Mouse (Mus musculus): ENCODE data around the gene Olfr105-ps. TPM values are rescaled to one million over a fixed set of nuclear protein-coding genes. Genes with fewer than 3 reads are reported as not detected.

Olfr105-ps gene
- polyA plus RNA-seq (2014; fragmentation: Illumina TruSeq; extraction: RNeasy Lipid Tissue Mini Kit (QIAGEN cat#74804); ENCODE audit: low read depth, low replicate concordance) = not detected

DNA sequence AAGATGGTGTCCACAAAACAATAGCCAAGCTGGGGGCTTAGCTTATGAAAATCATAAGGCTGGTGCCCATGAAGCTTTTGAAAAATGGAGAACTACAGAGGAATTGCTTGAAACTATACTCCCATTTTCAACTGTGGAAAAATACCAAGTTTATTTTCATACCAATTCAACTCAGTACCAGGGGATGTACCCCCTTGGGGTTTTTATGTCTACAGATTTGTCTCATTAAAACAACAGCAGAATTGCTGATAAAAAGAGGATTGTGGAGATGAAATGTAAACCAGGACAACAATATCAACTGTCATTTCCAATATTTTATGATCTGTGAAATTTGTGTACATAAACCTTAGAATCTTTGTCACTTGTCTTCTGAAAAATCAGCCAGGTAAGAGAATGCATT is at the start of gene Olfr105-ps:
Gene Olfr105-ps (plus strand): TSS at position 301 of the 400 bp plus-strand sequence.

DNA sequence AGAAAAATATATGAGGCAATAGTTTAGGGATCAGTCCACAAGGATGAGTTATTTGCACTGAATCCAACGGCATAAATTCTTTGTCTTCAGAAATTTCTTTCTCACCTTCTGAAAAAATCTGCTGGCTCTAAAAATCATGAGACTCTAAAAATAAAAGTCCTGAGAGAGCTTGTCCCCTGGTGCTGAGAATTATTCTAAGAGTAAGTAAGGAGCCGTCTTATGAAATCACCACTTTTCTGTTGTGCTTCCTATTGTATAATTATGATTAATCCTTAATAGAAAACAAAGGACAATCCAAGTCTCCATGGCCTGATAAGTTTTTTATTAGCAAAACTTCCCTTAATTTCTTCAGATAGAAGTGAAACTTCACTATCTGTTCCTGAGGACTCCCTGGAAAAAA is 39.2 kb upstream of the Olfr105-ps start, which contains the start of gene Olfr103:
Gene Olfr103 (minus strand): TSS at position 101 of the 400 bp plus-strand sequence.

DNA sequence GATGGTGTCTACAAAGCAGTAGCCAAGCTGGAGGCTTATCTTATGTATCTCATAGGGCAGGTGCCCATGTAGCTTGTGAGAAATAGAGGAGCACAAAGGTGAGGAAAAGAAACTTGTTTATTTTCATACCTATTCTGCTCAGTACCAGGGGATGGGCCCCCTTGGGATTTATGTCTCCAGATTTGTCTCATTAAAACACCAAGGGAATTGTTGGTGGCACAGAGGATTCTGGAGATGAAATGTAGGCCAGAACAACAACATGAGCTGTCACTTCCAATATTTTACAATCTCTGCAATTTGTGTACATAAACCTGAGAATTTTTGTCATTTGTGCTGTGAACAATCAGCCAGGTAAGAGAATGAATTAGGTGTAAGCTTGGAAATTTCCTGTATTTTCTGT is 19.6 kb upstream of the Olfr105-ps start, which contains the start of gene Olfr104-ps:
Gene Olfr104-ps (plus strand): TSS at position 301 of the 400 bp plus-strand sequence.

DNA sequence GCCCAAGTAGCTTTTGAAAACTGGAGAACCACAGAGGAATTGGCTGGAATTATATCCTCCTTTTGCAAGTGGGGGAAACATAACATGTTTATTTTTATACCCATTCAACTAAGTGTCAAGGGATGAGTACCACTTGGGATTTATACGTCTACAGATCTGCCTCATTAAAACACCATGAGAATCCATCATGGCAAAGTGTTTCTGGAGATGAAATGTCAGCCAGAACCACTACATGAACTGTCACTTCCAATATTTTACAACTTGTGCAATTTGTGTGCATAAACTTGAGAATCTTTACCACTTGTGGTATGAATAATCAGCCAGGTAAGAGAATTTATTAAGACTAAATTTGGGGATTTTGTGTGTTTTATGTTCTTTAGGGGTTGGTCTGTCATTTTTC is 11.3 kb downstream of the Olfr105-ps start, which contains the start of gene Olfr106-ps:
Gene Olfr106-ps (plus strand): TSS at position 301 of the 400 bp plus-strand sequence.

DNA sequence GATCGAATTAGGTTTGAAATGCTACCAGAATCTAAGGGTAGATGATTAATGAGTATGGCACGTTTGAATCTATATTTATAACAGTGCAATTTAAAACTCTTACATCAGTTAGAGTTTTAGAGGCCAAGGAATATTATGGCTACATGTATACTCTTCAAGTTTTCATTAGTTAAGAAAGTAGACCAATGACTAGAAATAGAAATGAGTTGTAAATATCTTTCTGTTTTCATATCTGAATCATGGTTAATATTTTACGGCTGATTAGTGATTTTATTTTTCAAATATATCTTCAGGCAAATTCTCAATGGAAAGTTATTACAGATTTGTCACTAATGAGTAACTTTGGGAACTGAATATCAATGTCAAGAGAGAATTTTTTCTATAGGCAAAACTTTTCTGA is 20.1 kb downstream of the Olfr105-ps start, which contains the start of gene Olfr107:
Gene Olfr107 (plus strand): TSS at position 301 of the 400 bp plus-strand sequence.

Other genes with a start within 250 kb of the Olfr105-ps start
- not detected for gene Olfr93, start 217.5 kb upstream of the Olfr105-ps start, polyA plus RNA-seq (2014; fragmentation: Illumina TruSeq; extraction: RNeasy Lipid Tissue Mini Kit (QIAGEN cat#74804); ENCODE audit: low read depth, low replicate concordance)
- 0.69 TPM for gene Ubd, start 185.1 kb upstream of the Olfr105-ps start, polyA plus RNA-seq (2014; fragmentation: Illumina TruSeq; extraction: RNeasy Lipid Tissue Mini Kit (QIAGEN cat#74804); ENCODE audit: low read depth, low replicate concordance)
- gene Olfr94, start 178.0 kb upstream of the Olfr105-ps start, polyA plus RNA-seq (2014; fragmentation: Illumina TruSeq; extraction: RNeasy Lipid Tissue Mini Kit (QIAGEN cat#74804); ENCODE audit: low read depth, low replicate concordance) = not detected
- not detected for gene Olfr95, start 165.9 kb upstream of the Olfr105-ps start, polyA plus RNA-seq (2014; fragmentation: Illumina TruSeq; extraction: RNeasy Lipid Tissue Mini Kit (QIAGEN cat#74804); ENCODE audit: low read depth, low replicate concordance)
- gene Olfr96, start 158.9 kb upstream of the Olfr105-ps start, polyA plus RNA-seq (2014; fragmentation: Illumina TruSeq; extraction: RNeasy Lipid Tissue Mini Kit (QIAGEN cat#74804); ENCODE audit: low read depth, low replicate concordance) = not detected
- not detected for gene Olfr97, start 141.7 kb upstream of the Olfr105-ps start, polyA plus RNA-seq (2014; fragmentation: Illumina TruSeq; extraction: RNeasy Lipid Tissue Mini Kit (QIAGEN cat#74804); ENCODE audit: low read depth, low replicate concordance)
- not detected for gene Olfr98, start 115.3 kb upstream of the Olfr105-ps start, polyA plus RNA-seq (2014; fragmentation: Illumina TruSeq; extraction: RNeasy Lipid Tissue Mini Kit (QIAGEN cat#74804); ENCODE audit: low read depth, low replicate concordance)
- 0.85 TPM for gene H2-M3, start 108.8 kb upstream of the Olfr105-ps start, polyA plus RNA-seq (2014; fragmentation: Illumina TruSeq; extraction: RNeasy Lipid Tissue Mini Kit (QIAGEN cat#74804); ENCODE audit: low read depth, low replicate concordance)
- not detected for gene Olfr99, start 95.6 kb upstream of the Olfr105-ps start, polyA plus RNA-seq (2014; fragmentation: Illumina TruSeq; extraction: RNeasy Lipid Tissue Mini Kit (QIAGEN cat#74804); ENCODE audit: low read depth, low replicate concordance)
- not detected for gene Olfr101, start 74.7 kb upstream of the Olfr105-ps start, polyA plus RNA-seq (2014; fragmentation: Illumina TruSeq; extraction: RNeasy Lipid Tissue Mini Kit (QIAGEN cat#74804); ENCODE audit: low read depth, low replicate concordance)
- not detected for gene Olfr102, start 62.0 kb upstream of the Olfr105-ps start, polyA plus RNA-seq (2014; fragmentation: Illumina TruSeq; extraction: RNeasy Lipid Tissue Mini Kit (QIAGEN cat#74804); ENCODE audit: low read depth, low replicate concordance)
- not detected for gene Olfr103, start 39.3 kb upstream of the Olfr105-ps start, polyA plus RNA-seq (2014; fragmentation: Illumina TruSeq; extraction: RNeasy Lipid Tissue Mini Kit (QIAGEN cat#74804); ENCODE audit: low read depth, low replicate concordance)
- not detected for gene Olfr104-ps, start 19.5 kb upstream of the Olfr105-ps start, polyA plus RNA-seq (2014; fragmentation: Illumina TruSeq; extraction: RNeasy Lipid Tissue Mini Kit (QIAGEN cat#74804); ENCODE audit: low read depth, low replicate concordance)
- gene Olfr106-ps, start 11.4 kb downstream of the Olfr105-ps start, polyA plus RNA-seq (2014; fragmentation: Illumina TruSeq; extraction: RNeasy Lipid Tissue Mini Kit (QIAGEN cat#74804); ENCODE audit: low read depth, low replicate concordance) = not detected
- gene Olfr107, start 20.2 kb downstream of the Olfr105-ps start, polyA plus RNA-seq (2014; fragmentation: Illumina TruSeq; extraction: RNeasy Lipid Tissue Mini Kit (QIAGEN cat#74804); ENCODE audit: low read depth, low replicate concordance) = not detected
- gene Olfr108, start 66.4 kb downstream of the Olfr105-ps start, polyA plus RNA-seq (2014; fragmentation: Illumina TruSeq; extraction: RNeasy Lipid Tissue Mini Kit (QIAGEN cat#74804); ENCODE audit: low read depth, low replicate concordance) = not detected
- gene Olfr109, start 79.9 kb downstream of the Olfr105-ps start, polyA plus RNA-seq (2014; fragmentation: Illumina TruSeq; extraction: RNeasy Lipid Tissue Mini Kit (QIAGEN cat#74804); ENCODE audit: low read depth, low replicate concordance) = not detected
- not detected for gene H2-M2, start 104.5 kb downstream of the Olfr105-ps start, polyA plus RNA-seq (2014; fragmentation: Illumina TruSeq; extraction: RNeasy Lipid Tissue Mini Kit (QIAGEN cat#74804); ENCODE audit: low read depth, low replicate concordance)
- not detected for gene Olfr110, start 113.4 kb downstream of the Olfr105-ps start, polyA plus RNA-seq (2014; fragmentation: Illumina TruSeq; extraction: RNeasy Lipid Tissue Mini Kit (QIAGEN cat#74804); ENCODE audit: low read depth, low replicate concordance)
- gene Olfr111, start 129.0 kb downstream of the Olfr105-ps start, polyA plus RNA-seq (2014; fragmentation: Illumina TruSeq; extraction: RNeasy Lipid Tissue Mini Kit (QIAGEN cat#74804); ENCODE audit: low read depth, low replicate concordance) = not detected
- gene Olfr112, start 190.4 kb downstream of the Olfr105-ps start, polyA plus RNA-seq (2014; fragmentation: Illumina TruSeq; extraction: RNeasy Lipid Tissue Mini Kit (QIAGEN cat#74804); ENCODE audit: low read depth, low replicate concordance) = not detected
- gene Olfr113, start 198.6 kb downstream of the Olfr105-ps start, polyA plus RNA-seq (2014; fragmentation: Illumina TruSeq; extraction: RNeasy Lipid Tissue Mini Kit (QIAGEN cat#74804); ENCODE audit: low read depth, low replicate concordance) = not detected
- gene Olfr114, start 213.7 kb downstream of the Olfr105-ps start, polyA plus RNA-seq (2014; fragmentation: Illumina TruSeq; extraction: RNeasy Lipid Tissue Mini Kit (QIAGEN cat#74804); ENCODE audit: low read depth, low replicate concordance) = not detected
- not detected for gene Olfr115, start 248.1 kb downstream of the Olfr105-ps start, polyA plus RNA-seq (2014; fragmentation: Illumina TruSeq; extraction: RNeasy Lipid Tissue Mini Kit (QIAGEN cat#74804); ENCODE audit: low read depth, low replicate concordance)
- not detected for gene Olfr116, start 248.2 kb downstream of the Olfr105-ps start, polyA plus RNA-seq (2014; fragmentation: Illumina TruSeq; extraction: RNeasy Lipid Tissue Mini Kit (QIAGEN cat#74804); ENCODE audit: low read depth, low replicate concordance)

Measured in kidney, adult 10 weeks (tissue).